Mouse (Mus musculus): ENCODE results near the gene Rnf20. TPM values are rescaled to one million over a fixed set of nuclear protein-coding genes. Genes with fewer than 3 reads are reported as not detected.

Gene Rnf20
- total and polyA plus RNA-seq, 3 experiments: 40.8 to 58.1 (median 43.1) TPM

GRCm38 (mm10) chr4:49626973-49627372, 4.8 kb upstream of the Rnf20 start:
- H3K4me3 ChIP-seq (ENCODE audit: control insufficient read depth in 1 of 2, insufficient read depth in 1 of 2, low read depth in 2 of 2, low read length in 2 of 2): no peak overlapping the region
- H3K27me3 ChIP-seq (ENCODE audit: control insufficient read depth in 1 of 2, insufficient read depth in 2 of 2, low read length in 2 of 2): no peaks in the 10 kb centered on the region
- H3K4me1 ChIP-seq (ENCODE audit: control insufficient read depth in 1 of 2, insufficient read depth in 2 of 2, low read length in 2 of 2): no peaks in the 10 kb centered on the region
- no peaks in the 10 kb centered on the region for H3K9me3 ChIP-seq (replicated peaks; ENCODE audit: insufficient read depth, low read length)
- no peak overlapping the region for H3K27ac ChIP-seq (ENCODE audit: control insufficient read depth, low read depth, low read length)
- no peak overlapping the region for H3K9ac ChIP-seq (ENCODE audit: control insufficient read depth, low read depth, low read length, poor library complexity, severe bottlenecking)
- DNase-seq (ENCODE audit: low read depth, low spot score): peak; percentile 78
- peaks cover under 1% of the 10 kb centered on the region; the same call in 1 of the 2 replicates for H3K79me2 ChIP-seq (ENCODE audit: control insufficient read depth, insufficient read depth, low read length, poor library complexity)
- 0 out of 4 replicates have a peak, but pooled peaks cover 0 to 2% of the 10 kb centered on the region in 2 experiments for H3K36me3 ChIP-seq (ENCODE audit: control insufficient read depth in 1 of 2, insufficient read depth in 2 of 2, low read length in 2 of 2)
- TF ChIP-seq RAD21 (IDR thresholded peaks at IDR 0.05; ENCODE audit: low read depth, low read length) (peak; percentile 81), ELF1 (IDR thresholded peaks at IDR 0.05; ENCODE audit: low read depth, low read length) (no peak), EP300 (IDR thresholded peaks at IDR 0.05; ENCODE audit: low read depth in 1 of 2, low read length in 2 of 2) (no peak), TBP (IDR thresholded peaks at IDR 0.05; ENCODE audit: low read depth, low read length) (no peak), MAX (IDR thresholded peaks at IDR 0.05; ENCODE audit: low read length) (no peak), MAZ (IDR thresholded peaks at IDR 0.05; ENCODE audit: low read depth, low read length) (no peak), ZC3H11A (IDR thresholded peaks at IDR 0.05; ENCODE audit: low read depth, low read length) (peak; percentile 90), NELFE (IDR thresholded peaks at IDR 0.05; ENCODE audit: low read depth, low read length) (no peak), MYC (IDR thresholded peaks at IDR 0.05; ENCODE audit: low read depth, low read length) (no peak), USF2 (IDR thresholded peaks at IDR 0.05; ENCODE audit: borderline replicate concordance in 1 of 2, insufficient read depth in 1 of 2, low read depth in 1 of 2, low read length in 2 of 2) (no peak), MAFK (IDR thresholded peaks at IDR 0.05; ENCODE audit: borderline replicate concordance, low read depth, low read length) (no peak), MEF2A (IDR thresholded peaks at IDR 0.05; ENCODE audit: extremely low read depth, insufficient replicate concordance, low read depth, low read length, poor library complexity, severe bottlenecking) (no peak), POLR2A (IDR thresholded peaks at IDR 0.05; ENCODE audit: control insufficient read depth in 1 of 2, insufficient read depth in 1 of 2, low read depth in 1 of 2, low read length in 2 of 2, poor library complexity in 1 of 2) (no peak), CTCF (IDR thresholded peaks at IDR 0.05 in 2 of 3, conservative IDR thresholded peaks at IDR 0.05 in 1 of 3; ENCODE audit: control insufficient read depth in 1 of 3, insufficient read depth in 1 of 3, low read depth in 2 of 3, low read length in 3 of 3, poor library complexity in 1 of 3, severe bottlenecking in 1 of 3) (peak; percentile 45 to 73 (median 47)), POLR2AphosphoS5 (IDR thresholded peaks at IDR 0.05; ENCODE audit: borderline replicate concordance, low read depth, low read length) (no peak), E2F4 (IDR thresholded peaks at IDR 0.05; ENCODE audit: borderline replicate concordance, low read depth, low read length) (no peak), ZNF384 (IDR thresholded peaks at IDR 0.05; ENCODE audit: low read depth, low read length) (no peak), SMC3 (IDR thresholded peaks at IDR 0.05; ENCODE audit: low read depth, low read length) (peak; percentile 94), ETS1 (IDR thresholded peaks at IDR 0.05; ENCODE audit: low read depth, low read length) (no peak), KAT2A (conservative IDR thresholded peaks at IDR 0.05; ENCODE audit: low read depth, low read length) (no peak), GATA1 (IDR thresholded peaks at IDR 0.05; ENCODE audit: low read depth, low read length) (no peak), NRF1 (IDR thresholded peaks at IDR 0.05; ENCODE audit: insufficient read depth, low read depth, low read length, poor library complexity, severe bottlenecking) (no peak), TCF12 (IDR thresholded peaks at IDR 0.05; ENCODE audit: low read depth, low read length) (no peak), MYB (IDR thresholded peaks at IDR 0.05; ENCODE audit: low read depth, low read length) (no peak), SIN3A (IDR thresholded peaks at IDR 0.05; ENCODE audit: low read length) (no peak), ZMIZ1 (IDR thresholded peaks at IDR 0.05; ENCODE audit: low read depth, low read length) (no peak), POLR2AphosphoS2 (IDR thresholded peaks at IDR 0.05; ENCODE audit: low read length) (no peak), TAL1 (IDR thresholded peaks at IDR 0.05; ENCODE audit: low read length) (no peak), USF1 (IDR thresholded peaks at IDR 0.05; ENCODE audit: low read depth, low read length) (no peak), ZKSCAN1 (IDR thresholded peaks at IDR 0.05; ENCODE audit: low read depth, low read length) (no peak), MXI1 (IDR thresholded peaks at IDR 0.05; ENCODE audit: low read depth, low read length) (no peak)

Measured in MEL (cell line).